Mouse (Mus musculus): ENCODE measurements around the gene Wdr18. TPM values are rescaled to one million over a fixed set of nuclear protein-coding genes. Genes with fewer than 3 reads are reported as not detected.
A peak's percentile ranks its signal among the peaks of the same experiment; 100 is the strongest.

Gene Wdr18
- polyA plus RNA-seq, 1 experiment: 67.5 TPM

DNA sequence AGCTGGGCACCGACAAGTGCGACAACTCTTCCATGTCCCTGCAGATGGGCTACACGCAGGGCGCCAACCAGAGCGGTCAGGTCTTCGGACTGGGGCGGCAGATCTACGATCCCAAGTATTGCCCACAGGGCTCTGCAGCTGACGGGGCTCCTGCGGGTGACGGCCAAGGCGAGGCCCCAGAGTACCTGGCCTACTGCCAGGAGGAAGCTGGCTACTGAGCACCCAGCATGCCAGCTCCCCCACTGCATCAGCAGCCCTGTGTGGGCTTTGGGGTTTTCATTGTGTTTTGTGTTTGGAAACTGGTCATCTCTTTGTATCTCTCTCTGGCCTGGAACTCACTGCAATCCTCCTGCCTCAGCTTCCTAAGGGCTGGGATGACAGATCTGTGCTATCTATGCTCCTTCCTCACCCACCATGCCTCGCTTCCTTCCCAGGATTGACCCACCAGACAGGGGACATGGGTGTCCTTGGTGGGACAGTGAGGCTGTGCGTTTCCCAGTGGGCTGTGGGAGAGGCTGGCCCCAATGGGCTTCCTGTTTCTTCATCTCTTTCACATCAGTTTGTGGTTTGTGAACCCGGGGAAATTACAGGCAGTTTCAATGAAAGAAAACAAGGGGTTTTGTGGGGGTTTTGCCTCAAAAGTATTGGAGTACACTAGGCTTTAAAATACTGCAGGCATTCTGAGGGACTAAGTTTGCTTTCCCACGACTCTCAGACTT lies 34.6 kb downstream of the Wdr18 start:
- WGBS: 60% methylated on average over 16 of the region's 16 CpGs
- DNase-seq: peak; percentile 50
- no peak for TF ChIP-seq CTCF (conservative IDR thresholded peaks at IDR 0.05; ENCODE audit: insufficient read depth, insufficient read length, low read depth, low read length)
- no peak for TF ChIP-seq POLR2A (IDR thresholded peaks at IDR 0.05; ENCODE audit: low read depth, low read length)
- Histone ChIP-seq H3K4me3 (ENCODE audit: insufficient read depth, low read depth, low read length) (no peak overlapping the region), H3K36me3 (ENCODE audit: control insufficient read depth, insufficient read depth, low read length) (no peaks in the 10 kb centered on the region), H3K4me1 (ENCODE audit: control insufficient read depth, insufficient read depth, low read length) (no peaks in the 10 kb centered on the region), H3K27ac (ENCODE audit: insufficient read depth, low read depth, low read length) (no peak overlapping the region), H3K27me3 (replicated peaks; ENCODE audit: control insufficient read depth, insufficient read depth, low read length) (no peaks in the 10 kb centered on the region)

DNA sequence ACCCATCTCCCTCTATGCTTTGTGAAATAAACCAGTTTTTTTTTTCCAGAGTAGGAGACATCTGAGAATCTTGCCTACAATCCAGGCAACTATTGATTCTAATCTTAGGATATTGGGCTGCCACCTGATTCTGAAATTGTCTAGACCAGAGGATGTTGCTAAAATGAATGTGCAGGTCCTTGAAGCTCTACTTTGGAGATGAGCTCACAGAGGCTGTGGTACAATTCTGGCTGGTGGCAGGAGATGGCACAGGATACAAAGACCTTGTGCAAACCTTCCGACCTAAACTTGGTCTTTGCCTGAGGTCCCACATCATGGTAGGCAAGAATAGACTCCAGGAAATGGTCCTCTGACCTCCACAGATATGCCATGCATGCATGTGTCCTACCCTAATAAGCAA lies 35.7 kb downstream of the Wdr18 start:
- TF ChIP-seq CTCF (conservative IDR thresholded peaks at IDR 0.05; ENCODE audit: insufficient read depth, insufficient read length, low read depth, low read length): no peak
- no peak for TF ChIP-seq POLR2A (IDR thresholded peaks at IDR 0.05; ENCODE audit: low read depth, low read length)
- DNase-seq: no peak
- 67% methylated on average over 1 of the region's 1 CpGs for WGBS
- Histone ChIP-seq H3K27me3 (replicated peaks; ENCODE audit: control insufficient read depth, insufficient read depth, low read length) (no peaks in the 10 kb centered on the region), H3K27ac (ENCODE audit: insufficient read depth, low read depth, low read length) (no peak overlapping the region), H3K36me3 (ENCODE audit: control insufficient read depth, insufficient read depth, low read length) (no peaks in the 10 kb centered on the region), H3K4me1 (ENCODE audit: control insufficient read depth, insufficient read depth, low read length) (no peaks in the 10 kb centered on the region), H3K4me3 (ENCODE audit: insufficient read depth, low read depth, low read length) (no peak overlapping the region)

DNA sequence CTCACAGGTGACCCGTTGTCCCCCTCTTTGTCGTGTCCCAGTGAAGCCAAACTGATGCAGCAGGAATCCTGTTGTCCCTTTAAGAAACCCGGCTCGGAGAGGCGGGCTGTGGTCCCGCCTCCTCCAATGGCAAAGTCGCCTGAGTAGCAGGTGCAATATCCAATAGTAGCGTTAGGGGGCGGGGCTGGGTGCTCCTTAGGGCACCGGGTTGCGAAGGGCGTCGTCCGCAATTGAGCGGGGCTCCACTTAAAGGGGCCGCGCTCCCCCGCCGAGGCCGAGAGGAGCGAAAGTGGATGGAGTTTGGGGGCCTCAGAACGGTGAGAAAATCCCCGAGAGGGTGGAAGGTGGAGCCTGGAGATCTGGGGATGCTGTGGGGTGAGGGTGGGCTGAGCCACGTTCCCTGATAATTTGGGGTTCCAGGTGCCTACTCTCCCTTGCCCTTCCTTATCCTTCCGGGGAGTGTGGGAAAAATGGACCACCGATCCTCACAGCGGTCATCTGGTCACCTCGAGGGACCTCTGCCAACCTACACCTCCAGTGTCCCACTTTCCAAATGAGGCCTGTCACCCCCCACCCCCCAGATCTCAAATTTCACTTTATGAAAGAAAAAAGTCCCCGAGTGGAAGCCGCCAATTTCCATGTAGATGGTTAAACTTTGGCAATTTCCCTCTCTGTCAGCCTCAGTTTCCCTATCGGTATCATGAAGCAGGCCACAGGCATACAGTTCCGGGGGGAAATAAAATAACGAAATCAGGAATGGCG lies 36.5 kb downstream of the Wdr18 start, which contains the start of gene Abca7:
Gene Abca7, plus strand, starts transcription at position 223 of the 762 bp plus-strand sequence.
- Histone ChIP-seq H3K36me3 (ENCODE audit: control insufficient read depth, insufficient read depth, low read length) (no peaks in the 10 kb centered on the region), H3K4me1 (ENCODE audit: control insufficient read depth, insufficient read depth, low read length) (no peaks in the 10 kb centered on the region), H3K4me3 (ENCODE audit: insufficient read depth, low read depth, low read length) (peak within 1 kb of the TSS; percentile 57), H3K27ac (ENCODE audit: insufficient read depth, low read depth, low read length) (peak within 1 kb of the TSS; percentile 6; the same call in 1 of the 2 replicates), H3K27me3 (replicated peaks; ENCODE audit: control insufficient read depth, insufficient read depth, low read length) (no peaks in the 10 kb centered on the region)
- under 1% methylated on average over 34 of the region's 34 CpGs for WGBS
- no peak for TF ChIP-seq POLR2A (IDR thresholded peaks at IDR 0.05; ENCODE audit: low read depth, low read length)
- no peak for TF ChIP-seq CTCF (conservative IDR thresholded peaks at IDR 0.05; ENCODE audit: insufficient read depth, insufficient read length, low read depth, low read length)
- peak; percentile 97 for DNase-seq

DNA sequence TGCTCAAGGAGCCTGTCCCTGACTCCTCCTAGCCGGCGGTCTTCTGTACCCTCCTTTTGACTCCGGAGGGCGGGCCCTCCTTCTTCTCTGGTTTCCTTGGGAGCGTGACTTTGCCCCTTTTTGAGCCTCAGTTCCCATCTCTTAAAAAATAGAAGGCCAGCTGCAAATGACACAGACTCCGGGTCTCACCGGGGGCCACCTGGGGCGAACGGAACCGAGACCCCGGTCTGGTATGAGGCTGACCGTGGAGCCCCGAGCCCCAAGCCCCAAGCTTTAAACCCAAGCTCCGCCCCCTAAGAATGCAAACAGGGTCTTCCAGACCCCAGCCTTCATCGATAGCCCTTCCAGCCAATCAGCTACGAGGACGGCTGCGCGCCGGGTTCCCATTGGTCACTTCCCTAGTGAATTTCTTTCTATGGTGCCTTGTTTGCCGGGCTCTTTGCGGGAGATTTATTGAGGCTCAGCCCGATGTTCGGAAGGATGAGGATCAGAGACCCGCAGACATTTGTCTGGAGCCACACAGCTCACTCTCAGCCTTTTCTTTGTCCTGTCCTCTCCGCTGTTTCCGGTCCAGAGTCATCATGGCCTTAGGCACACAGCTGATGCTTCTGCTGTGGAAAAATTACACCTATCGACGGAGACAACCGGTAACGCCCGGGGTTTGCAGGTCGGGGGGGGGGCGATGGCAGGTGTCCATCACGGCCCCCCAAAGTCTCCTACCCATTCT lies 37.2 kb downstream of the Wdr18 start:
- H3K4me1 ChIP-seq (ENCODE audit: control insufficient read depth, insufficient read depth, low read length): no peaks in the 10 kb centered on the region
- H3K27ac ChIP-seq (ENCODE audit: insufficient read depth, low read depth, low read length): no peak overlapping the region
- 1% methylated on average over 35 of the region's 35 CpGs for WGBS
- DNase-seq: peak; percentile 76
- no peaks in the 10 kb centered on the region for H3K36me3 ChIP-seq (ENCODE audit: control insufficient read depth, insufficient read depth, low read length)
- peak overlapping the region; percentile 57 for H3K4me3 ChIP-seq (ENCODE audit: insufficient read depth, low read depth, low read length)
- TF ChIP-seq CTCF (conservative IDR thresholded peaks at IDR 0.05; ENCODE audit: insufficient read depth, insufficient read length, low read depth, low read length): no peak
- no peak for TF ChIP-seq POLR2A (IDR thresholded peaks at IDR 0.05; ENCODE audit: low read depth, low read length)
- no peaks in the 10 kb centered on the region for H3K27me3 ChIP-seq (replicated peaks; ENCODE audit: control insufficient read depth, insufficient read depth, low read length)

DNA sequence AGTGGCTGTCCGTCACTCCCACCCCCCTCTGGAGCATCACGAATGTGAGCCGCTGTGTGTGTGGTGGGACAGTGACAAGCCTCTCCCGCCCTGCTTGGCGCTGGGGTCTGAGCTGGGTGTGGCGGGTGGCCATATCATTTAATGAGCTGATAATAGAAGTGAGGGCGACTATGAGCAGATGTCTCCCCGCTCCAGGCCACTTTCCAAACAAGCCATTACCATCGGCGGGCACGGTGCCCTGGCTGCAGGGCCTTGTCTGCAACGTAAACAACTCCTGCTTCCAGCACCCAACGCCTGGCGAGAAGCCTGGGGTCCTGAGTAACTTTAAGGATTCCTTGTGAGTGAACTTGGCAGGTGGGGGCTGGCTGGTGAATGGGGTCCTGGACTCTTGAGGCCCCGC lies 37.9 kb downstream of the Wdr18 start:
- DNase-seq: no peak
- whole genome bisulfite sequencing: 37% methylated on average over 15 of the region's 15 CpGs

DNA sequence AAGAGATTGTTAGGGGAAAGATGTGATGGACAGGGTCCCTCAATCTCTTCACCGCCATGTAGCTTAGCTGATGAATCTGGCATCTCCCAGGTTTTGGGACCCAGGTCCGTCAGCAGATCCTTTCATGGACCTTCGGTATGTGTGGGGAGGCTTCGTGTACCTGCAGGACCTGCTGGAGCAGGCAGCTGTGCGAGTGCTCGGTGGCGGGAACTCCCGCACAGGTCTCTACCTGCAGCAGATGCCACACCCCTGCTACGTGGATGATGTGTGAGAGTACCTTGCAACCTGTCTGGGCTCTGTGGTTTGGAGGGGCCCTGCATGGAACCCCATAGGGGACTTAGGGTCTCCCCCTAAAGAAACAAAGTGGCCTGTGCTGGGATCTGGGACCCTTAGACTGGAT lies 42.0 kb downstream of the Wdr18 start:
- Histone ChIP-seq H3K4me1 (ENCODE audit: control insufficient read depth, insufficient read depth, low read length) (no peaks in the 10 kb centered on the region), H3K27ac (ENCODE audit: insufficient read depth, low read depth, low read length) (no peak overlapping the region), H3K36me3 (ENCODE audit: control insufficient read depth, insufficient read depth, low read length) (no peaks in the 10 kb centered on the region), H3K27me3 (replicated peaks; ENCODE audit: control insufficient read depth, insufficient read depth, low read length) (no peaks in the 10 kb centered on the region), H3K4me3 (ENCODE audit: insufficient read depth, low read depth, low read length) (no peak overlapping the region)
- TF ChIP-seq POLR2A (IDR thresholded peaks at IDR 0.05; ENCODE audit: low read depth, low read length) (no peak), CTCF (conservative IDR thresholded peaks at IDR 0.05; ENCODE audit: insufficient read depth, insufficient read length, low read depth, low read length) (no peak)
- WGBS: 90% methylated on average over 9 of the region's 9 CpGs
- no peak for DNase-seq

More for the DNA sequence above, 37.9 kb downstream of the Wdr18 start:
- TF ChIP-seq CTCF (conservative IDR thresholded peaks at IDR 0.05; ENCODE audit: insufficient read depth, insufficient read length, low read depth, low read length): no peak
- TF ChIP-seq POLR2A (IDR thresholded peaks at IDR 0.05; ENCODE audit: low read depth, low read length): no peak
- Histone ChIP-seq H3K27ac (ENCODE audit: insufficient read depth, low read depth, low read length) (no peak overlapping the region), H3K4me1 (ENCODE audit: control insufficient read depth, insufficient read depth, low read length) (no peaks in the 10 kb centered on the region), H3K36me3 (ENCODE audit: control insufficient read depth, insufficient read depth, low read length) (no peaks in the 10 kb centered on the region), H3K27me3 (replicated peaks; ENCODE audit: control insufficient read depth, insufficient read depth, low read length) (no peaks in the 10 kb centered on the region), H3K4me3 (ENCODE audit: insufficient read depth, low read depth, low read length) (no peak overlapping the region)
